Mouse (Mus musculus): ENCODE results near the gene Sertad1.

DNA sequence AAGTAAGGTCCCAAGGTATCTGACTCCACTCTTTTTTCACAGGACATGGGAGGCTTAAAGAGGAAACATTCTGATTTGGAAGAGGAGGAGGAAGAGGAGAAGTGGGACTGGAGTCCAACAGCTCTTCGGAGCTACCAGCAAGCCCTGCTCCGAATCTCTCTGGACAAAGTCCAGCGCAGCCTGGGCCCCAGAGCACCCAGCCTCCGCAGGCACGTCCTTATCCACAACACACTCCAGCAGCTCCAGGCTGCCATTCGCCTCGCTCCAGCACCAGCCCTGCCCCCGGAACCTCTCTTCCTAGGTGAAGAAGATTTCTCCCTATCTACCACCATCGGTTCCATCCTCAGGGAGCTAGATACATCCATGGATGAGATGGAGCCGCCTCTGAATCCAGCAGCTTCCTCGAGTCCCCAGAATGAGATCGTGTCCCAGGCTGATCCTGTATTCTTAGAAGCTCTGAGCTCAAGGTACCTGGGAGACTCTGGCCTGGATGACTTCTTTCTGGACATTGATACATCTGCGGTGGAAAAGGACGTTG is 10.5 kb upstream of the Sertad1 start:
- TF ChIP-seq CTCF (IDR thresholded peaks at IDR 0.05; ENCODE audit: low read depth, low read length) (no peak), GATA1 (IDR thresholded peaks at IDR 0.05; ENCODE audit: borderline replicate concordance, low read length) (no peak), TAL1 (conservative IDR thresholded peaks at IDR 0.05; ENCODE audit: low read depth, low read length) (no peak), POLR2AphosphoS5 (IDR thresholded peaks at IDR 0.05; ENCODE audit: insufficient replicate concordance, low read depth, low read length) (no peak)

All from G1E (cell line).